Mouse (Mus musculus): ENCODE measurements around the gene Sppl3.

Gene Sppl3

DNA sequence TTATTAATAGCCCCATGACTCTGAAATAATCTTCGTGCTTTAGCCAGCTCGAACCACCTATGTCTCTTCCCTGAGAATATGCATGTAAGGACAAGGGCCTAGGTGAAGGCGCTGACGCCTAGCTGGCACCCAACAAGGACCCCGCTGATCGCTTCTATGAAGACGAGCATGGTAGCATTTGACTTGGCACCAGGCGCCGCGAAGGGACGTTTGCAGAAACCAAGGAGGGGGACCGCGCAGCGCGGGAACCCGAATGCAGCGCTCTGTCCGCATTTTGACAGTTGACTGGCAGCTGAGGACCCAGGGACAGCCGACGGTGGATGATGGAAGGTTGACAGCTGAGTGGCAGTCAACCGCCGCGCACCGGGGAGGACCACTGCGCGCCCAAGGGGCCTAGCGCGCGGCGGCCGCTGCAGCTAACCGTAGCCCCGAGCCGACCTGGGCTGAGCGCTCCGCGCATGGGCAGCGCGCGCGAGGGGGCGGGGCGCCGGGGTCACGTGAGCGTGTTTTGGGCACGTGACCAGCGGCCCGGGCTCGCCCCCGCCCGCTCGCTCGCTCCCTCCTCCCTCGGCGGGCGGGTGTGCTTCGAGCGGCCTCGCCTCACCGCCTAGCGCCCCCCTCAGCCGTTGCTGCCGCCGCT lies at the start of gene Sppl3:
Gene Sppl3 (plus strand): TSS at position 561 of the 640 bp plus-strand sequence.
- DNase-seq: peak; percentile 98 to 99

DNA sequence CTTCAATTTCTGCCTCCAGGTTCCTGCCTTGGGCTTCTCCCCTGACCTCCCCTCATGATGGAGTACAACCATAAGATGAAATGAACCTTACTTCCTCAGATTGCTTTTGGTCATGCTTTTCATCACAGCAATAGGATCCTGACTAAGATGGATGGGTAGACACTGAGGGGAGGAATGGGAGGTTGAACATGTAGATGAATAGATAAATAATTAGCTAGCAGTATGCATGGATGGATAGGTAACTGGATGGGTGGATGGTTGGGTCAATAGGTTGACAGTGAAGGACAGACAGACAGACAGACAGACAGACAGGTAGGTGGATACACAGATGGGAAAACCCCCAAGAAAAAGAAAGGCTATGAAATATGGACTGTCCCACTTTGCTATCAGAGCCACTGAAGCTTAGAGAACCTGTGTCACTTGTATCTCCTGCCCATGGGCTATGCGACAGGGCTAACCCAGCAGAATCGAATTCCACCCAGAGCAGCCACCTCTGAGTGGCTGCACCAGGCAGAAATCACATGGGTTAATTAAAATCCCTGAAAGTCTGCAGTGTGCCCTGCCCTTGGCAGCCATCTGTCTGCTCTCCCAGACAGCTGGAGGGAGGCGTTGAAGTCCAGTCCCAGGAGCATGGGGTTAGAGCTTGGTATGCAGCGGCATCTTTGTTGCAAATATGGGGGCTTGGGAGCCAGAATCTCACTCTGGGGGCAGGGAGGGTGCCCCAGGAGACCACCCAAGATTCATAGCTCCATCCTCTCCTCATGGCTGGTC lies 49.2 kb upstream of the Sppl3 start:
- DNase-seq: no peak

DNA sequence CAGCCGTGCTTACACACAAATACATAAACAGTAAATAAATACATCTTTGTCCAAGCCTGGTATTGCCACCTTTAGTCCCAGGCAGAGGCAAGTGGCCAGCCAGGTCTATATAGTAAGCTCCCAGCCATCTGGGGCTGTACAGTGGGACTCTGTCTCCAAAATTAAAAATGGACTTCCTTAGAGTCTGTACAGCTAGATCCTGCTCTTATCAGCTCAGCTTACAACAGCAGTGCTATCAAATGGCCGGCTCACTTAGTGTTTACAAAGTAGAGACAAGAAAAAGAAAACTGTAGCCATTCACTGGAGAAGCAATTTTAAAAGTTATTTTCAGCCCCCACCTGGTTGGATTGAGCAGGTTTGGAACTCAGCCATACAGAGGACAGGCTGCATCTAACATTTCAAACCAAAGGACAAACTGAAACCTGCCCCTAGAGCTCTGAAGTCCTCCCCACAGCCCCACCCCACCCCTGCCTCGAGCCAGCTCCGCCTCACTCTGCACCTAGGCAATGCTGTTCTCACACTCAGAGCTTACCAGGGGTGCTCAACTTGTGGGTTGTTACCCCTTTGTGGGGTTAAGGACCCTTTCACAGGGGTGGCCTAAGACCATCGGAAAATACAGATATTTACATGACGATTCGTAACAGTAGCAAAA lies 46.5 kb upstream of the Sppl3 start:
- DNase-seq: no peak

DNA sequence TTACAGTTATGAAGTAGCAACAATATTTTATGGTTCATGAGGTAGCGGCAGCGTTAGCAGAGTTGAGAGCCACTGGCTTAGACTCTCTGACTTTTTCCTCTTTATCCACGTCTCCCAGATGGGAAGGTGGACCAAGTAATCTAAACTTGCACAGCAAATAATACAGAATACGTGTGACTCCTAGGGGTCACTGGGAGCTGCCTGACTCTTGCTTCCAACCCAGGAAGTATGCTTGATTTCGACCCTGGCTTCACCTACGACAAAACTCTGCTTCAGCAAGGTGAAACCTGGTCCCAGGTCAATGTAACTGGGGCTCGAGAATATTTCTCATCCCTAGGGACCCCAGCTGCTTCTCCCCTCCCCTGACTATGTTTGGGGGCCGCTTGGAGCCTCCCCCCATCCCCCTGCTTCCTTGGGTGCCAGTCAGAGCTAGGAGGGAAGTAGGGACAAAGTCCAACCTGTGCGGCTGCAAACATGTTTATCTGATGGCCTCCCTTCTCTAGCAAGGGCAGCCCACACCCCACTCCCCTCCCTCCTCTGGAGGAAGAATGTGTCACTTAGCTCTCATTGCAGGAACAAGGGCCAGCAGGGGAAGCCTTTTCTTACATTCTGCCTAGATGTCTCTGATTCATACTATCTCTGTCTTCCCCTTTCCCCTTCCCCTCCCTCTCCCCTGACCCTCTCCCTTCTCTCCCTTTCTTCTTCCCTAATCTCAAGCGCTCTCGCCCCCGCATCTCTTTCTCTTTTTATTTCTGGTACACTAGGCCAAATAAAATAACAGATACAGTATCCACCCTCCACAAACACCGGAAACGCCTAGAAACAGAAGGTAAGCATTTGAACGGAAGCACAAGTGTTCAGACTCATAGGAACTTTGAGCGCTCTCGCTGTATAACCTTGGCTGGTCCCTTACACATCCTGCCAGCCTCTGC lies 45.7 kb upstream of the Sppl3 start:
- DNase-seq: no peak

DNA sequence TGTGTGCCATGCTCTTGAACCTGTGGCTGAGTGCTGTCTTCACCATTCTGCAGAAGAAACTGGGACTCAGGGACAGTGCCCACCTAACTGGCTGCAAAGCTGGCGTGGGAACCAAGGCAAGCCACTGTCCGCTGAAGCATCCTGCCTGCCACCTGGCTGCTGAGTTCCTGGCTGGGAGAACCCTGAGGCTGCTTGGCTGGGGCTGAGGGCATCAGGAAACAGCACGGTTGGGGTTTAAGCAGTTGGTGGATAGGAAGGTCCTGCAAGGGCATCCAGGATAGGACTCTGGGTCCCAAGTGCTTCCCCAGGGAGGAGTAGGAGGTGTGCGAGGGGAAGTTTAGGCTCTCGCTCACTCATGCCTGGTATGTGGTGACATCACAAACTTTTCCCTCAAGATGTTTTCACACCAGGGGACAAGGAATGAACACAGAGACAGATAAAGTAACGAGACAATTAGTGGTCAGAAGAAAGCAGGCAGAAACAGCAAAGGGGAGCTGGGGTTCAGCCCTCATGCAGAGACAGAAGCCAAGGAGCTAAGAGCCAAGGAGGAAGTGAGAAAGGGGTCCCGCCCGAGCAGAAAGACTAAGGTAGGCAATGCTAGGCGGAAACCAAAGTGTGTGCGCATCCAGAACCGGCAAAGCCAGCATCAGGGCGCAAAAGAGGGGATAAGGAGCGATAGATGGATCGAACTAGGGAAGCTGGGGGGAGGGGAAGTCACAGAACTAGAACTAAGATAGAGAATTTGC lies 43.2 kb upstream of the Sppl3 start:
- DNase-seq: peak; percentile 46 to 60

DNA sequence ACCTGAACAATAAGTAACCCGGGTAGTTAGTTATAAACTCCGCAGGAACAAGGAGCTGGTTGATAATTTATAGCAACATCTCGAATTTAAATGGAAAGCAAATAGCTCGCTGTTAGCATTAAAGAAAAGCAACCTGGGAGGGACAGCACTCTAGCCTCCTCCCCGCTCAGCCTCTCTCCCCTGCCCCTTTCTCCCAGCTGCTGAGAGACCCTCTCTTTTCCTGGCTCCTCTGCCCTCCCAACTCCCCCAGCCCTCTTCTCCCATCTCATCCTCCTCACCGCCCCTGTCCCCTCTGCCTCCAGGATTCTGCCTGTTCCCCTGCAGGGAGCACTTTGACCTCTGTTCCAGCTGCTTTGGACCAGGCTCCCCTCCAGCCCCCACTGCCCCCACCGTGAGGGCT lies 42.3 kb upstream of the Sppl3 start:
- DNase-seq: no peak

DNA sequence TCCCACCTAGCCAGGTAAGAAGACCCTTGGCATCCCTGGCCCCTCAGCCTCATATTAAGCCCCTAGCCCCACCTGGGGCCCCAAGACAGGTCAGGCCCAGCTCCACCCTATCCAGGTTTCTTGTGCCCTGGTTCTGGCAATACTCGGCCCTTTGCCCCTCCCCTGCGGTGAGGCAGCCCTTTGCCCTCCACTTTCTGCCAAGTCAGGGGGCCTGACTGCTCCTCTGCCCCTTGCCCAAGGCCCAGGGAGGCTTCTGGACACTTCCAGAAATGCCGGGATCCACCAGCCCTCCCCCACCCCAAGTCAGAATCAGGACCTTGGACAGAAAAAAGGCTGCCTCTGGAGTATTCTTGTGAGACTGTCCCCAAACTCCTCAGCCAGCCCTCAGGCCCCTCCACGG lies 41.9 kb upstream of the Sppl3 start:
- no peak for DNase-seq

DNA sequence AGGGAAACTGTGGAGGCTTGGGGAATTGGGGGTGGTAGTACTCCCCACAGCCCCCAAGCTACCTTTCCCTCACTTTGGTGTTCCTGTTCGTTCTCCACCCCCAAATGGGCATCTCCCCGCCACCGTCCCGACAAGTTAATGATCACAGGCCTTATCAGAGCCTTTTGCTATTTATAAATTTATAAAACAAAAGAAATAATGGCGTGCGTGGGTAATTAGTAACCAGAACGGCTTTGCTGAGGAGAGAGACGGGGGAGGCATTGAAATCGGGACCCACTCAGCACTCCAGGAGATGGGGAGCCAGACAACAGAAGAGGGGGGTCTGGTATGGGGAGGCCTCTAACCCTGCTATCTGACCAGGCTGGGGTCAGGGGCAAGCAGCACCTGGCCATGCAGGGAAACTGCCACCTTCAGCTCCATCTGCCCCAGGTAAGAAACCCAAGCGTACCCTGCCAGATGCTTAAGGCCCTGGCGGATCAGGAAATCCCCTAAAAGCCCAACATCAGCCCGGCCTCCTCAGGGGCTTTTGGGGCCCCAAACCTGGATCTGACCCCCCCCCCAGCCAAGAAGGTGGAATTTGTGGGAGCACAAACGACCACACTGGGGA lies 41.2 kb upstream of the Sppl3 start:
- DNase-seq: no peak

DNA sequence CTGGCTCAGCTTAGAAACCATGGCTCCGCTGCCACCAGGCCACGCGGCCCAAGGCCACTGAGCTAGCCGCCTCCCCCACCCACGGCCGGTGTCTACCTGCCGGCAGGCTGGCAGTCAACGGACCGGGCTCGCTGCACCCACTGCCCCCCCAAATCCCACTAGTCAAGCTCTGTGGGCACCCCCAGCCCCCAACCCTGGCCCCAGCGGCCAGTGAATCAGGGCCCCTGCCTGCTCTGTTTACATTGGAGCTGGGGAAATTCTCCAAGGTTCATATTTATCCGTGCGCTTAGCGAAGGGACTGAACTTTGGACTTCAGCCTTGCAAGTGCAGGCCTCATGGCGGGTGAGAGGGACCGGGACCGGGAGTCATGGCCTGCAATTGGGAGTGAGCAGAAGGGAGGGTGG lies 40.1 kb upstream of the Sppl3 start, which contains the start of gene Hnf1a:
Gene Hnf1a (minus strand): TSS at position 271 of the 404 bp plus-strand sequence.
- DNase-seq: no peak

DNA sequence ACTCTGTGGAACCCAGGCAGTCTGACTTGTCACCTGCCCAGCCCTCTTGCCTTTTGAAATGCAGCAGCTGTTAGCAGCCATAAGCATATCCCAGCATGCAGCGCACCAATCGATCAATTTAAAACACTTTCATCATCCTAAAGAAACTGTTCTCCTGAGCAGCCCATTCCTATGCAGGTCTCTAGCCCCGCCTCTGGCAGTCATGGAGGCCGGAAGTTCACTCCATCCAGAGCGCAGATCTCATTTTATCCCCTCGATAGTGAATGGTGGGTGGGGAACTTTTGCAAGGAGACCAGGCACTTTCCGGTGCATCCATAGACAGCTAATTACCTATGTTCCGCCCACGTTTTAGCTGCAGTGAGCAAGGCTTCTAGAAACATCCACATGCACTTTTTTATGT lies 38.7 kb upstream of the Sppl3 start:
- no peak for DNase-seq

DNA sequence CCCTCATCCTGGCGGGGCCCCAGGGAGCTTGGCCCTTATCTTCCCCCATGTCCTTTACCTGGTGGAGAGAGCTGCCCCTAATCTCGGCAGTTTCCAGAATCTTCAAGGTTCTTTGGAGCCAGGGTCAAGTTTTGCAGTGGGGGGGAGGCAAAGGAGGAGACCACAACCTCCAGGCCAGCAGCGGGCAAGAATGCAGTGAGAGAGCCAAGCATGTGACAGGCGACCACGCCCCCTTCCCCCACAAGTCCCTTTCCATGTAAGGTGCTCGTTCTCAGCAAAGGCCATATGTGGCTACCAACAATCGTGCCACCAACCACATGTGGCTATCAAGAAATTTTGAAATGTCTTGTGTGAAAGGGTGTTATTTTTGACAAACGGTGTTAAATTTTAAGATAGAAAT lies 37.8 kb upstream of the Sppl3 start:
- DNase-seq: no peak

DNA sequence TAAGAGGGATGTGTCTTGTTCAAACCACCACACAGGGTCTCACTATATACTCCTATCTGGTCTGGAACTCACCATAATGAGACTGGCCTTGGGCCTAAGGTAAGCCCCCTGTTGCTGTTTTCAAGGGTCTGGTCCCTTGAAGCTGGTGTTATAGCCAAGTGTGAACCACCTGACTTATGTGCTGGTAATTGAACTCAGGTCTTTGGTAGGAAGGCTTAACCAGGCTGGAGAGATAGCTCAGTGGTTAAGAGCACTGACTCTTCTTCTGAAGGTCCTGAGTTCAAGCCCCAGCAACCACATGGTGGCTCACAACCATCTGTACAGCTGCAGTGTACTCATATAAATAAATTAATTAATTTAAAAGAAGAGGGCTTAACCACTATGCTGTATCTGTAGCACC lies 34.0 kb upstream of the Sppl3 start:
- no peak for DNase-seq

DNA sequence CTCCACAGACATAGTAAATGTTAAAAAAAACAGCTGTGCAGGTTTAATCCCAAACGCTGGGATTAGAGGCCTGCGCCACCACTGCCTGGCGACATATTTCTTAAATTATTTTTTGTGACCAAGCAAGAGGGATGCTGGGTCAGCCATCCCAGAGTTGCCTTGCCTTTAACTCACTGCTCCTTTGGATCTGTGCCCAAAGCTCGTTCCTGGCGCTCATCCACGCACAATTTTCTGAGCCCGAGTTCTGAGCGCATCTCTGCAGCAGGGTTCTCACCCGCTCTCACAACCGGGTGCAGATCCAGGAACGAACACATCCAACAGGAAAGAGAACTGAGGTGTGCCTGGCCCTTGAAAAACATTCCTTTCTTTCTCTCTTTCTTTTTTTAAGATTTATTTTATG lies 32.5 kb upstream of the Sppl3 start:
- DNase-seq: peak; percentile 56 to 71

DNA sequence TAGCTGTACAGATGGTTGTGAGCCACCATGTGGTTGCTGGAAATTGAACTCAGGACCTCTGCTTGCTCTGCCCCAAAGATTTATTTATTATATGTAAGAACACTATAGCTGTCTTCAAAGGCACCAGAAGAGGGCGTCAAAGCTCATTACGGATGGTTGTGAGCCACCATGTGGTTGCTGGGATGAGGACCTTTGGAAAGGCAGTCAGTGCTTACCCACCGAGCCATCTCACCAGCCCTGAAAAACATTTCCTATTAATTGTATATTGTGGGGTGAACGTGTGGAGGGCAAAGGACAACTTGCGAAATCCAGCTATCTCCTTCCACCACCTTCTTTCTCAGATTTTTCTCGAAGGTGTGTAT lies 32.1 kb upstream of the Sppl3 start:
- DNase-seq: no peak

DNA sequence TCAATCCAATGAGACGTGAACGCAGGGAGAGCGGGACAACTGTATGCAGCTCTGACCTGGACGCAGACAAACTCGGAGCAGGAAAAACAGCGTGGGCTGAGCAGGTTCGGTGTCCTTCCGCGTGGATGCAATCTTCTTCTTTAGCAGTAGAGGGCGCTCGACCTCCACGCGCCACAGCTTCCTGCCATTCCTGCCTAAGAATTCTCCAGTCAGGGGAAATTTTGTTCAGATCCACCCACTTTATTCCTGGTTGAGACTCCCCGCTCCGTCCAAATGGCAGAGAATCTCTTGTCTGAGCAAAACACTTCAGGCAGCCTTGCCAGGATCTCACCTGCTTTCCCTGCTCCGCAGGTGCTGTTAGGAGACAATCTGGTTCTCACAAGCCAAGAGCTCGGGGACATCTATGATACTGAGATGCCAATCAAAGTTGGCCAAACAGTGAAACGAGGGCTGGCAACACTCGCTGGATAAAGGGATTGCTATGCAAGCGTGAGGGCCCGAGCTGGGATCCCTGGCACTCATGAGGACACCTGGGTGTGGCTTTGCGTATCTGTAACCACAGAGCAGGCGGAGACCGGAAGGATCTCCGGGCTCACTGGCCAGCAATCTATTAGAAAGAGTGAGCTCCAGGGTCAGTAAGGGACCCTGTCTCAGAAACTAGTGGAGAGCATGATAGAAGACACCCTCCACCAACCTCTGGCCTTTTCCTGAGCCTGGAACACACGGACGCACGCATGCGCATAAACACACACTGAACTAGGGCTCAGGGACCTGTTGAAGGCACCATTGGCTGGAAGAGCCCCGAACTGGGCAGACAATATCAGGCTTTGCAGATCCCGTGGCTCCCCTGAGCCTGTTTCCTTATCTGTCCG lies 31.5 kb upstream of the Sppl3 start:
- peak; percentile 80 to 90 for DNase-seq

DNA sequence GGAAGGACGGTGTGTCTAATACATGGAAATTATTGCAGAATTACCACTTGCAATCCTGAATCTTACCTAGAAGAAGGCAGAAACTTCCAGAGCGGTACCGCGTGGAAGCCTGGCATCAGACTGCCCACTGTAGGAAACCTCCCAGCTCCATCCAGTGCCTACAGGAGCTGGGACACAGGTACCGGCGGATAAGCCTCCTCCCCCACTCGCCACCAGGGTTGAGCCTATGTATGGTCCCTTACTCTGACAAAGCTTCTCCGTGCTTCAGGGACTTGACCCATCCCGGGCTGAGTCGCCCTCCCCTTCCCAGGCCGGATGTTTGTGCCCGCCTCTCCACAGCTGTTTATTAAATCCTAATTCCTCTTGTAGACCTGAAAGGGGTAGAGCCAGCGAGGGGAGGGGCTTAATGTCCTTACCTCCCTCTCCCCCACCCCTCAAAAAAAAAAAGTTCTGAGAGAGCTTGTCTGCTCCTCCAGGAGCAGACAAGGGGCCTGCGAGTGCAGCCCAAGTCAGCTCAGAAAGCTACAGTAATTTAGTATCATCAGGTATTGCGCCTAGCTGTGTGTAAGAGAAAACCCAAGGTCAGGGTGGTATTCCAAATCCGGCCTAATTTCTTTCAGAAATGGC lies 30.7 kb upstream of the Sppl3 start:
- no peak for DNase-seq

DNA sequence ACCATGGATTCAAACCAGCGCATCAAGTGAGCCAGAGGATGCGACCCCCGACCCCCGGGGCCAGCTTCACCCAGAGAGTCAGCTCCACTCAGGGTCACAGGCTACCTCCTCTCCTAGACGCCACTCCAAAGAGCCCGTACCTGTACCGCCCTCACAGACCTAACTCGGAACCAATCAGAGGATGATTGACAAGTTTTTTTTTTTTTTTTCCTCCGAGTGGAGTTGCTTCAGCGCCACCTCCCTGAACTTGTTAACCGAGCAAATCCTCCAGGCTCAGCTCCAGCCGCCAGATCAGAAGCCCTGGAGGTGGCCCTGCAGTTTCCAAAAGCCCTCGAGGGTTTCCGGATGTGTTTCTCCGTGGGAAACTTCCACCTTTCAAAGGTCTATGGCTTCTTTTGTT lies 28.9 kb upstream of the Sppl3 start:
- DNase-seq: no peak

DNA sequence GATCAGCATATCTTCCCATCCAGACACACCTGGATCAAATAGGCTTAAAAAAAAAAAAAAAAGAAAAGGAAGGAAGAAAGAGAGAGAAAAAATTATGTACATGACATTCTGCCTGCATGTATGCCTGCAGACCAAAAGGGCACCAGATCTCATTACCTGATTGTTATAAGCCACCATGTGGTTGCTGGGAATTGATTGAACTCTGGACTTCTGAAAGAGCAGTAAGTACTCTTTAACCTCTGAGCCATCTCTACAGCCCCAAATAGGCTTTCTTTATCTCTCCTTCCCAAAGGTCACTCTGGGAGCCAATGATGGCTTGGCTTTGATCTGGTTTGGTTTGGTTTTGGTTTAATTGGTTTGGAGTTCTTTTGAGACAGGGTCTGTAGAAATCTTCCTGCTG lies 25.9 kb upstream of the Sppl3 start:
- no peak for DNase-seq

DNA sequence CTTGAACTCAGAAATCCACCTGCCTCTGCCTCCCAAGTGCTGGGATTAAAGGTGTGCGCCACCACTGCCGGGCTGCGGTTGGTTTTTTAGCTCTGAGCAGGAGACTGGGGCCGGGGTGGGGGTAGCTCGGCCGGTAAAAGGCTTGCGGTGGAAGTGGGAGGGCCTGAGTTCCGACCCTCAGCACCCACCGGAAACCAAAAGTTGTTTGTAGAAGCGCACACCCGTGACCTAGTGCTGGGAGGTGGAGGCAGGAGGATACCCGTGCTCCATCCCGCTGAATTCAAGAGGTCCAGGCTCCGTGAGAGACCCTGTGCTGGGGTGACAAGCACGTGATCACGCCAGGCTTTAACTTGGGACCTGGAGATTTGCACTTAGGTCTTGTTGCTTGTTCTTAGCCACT lies 14.5 kb upstream of the Sppl3 start:
- DNase-seq: no peak

DNA sequence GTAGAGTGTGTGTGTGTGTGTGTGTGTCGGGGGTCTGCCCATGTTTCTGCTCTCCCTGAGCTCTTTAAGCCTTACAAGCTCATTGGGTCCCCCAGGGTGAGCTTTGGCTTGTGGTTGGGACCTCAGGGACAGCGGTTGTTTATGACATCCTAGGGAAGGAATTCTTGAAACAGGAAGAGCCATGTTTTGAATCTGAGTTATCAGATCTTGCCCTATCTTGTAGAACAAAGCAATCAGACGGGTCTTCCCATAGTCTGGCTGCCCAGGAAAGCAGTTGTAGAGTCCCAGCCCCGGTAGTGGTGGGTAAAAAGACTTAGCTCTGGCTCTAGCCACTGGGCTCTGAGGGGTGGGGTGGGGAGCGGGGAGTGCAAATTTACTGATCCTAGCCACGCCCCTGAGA lies 13.6 kb upstream of the Sppl3 start:
- DNase-seq: no peak

Measured in cerebellum, postnatal 14 days (tissue).